Mouse (Mus musculus) intestine, embryonic 14.5 days (tissue): ENCODE measurements at regions not wholly inside any gene's neighbourhood (a gene's known extent, or its start where the extent isn't known, plus 50 kb on each side); places are given as distances from the start of the nearest gene placed in this dataset.
"Not testable (repeated sequence)": the region's sequence is repeated elsewhere in the genome, so short reads cannot be mapped to it uniquely, and the experiment has no call there.

Source experiments
- ATAC-seq: fragments of 200-750 bp; cut with Nextera tagmentation; replicated peaks from 2 replicates; pipeline ENCODE4 v1.8.0; 2017; ENCODE audit warnings: low read depth, moderate number of reproducible peaks, moderate TSS enrichment, moderate library complexity; ENCODE audit not compliant: low FRiP score, low TSS enrichment
- DNase-seq: peaks from one replicate; pipeline ENCODE4 v3.0.0-alpha.2; 2018; ENCODE audit warnings: low spot score
- H3K27ac ChIP-seq: fragments of 300-500 bp; sonication (generic); 2 replicates; pipeline ENCODE4 v1.5.1; 2014; ENCODE audit warnings: low read depth, mild to moderate bottlenecking, control low read depth
- H3K27me3 ChIP-seq: fragments of 300-500 bp; sonication (generic); replicated peaks from 2 replicates; pipeline ENCODE4 v1.6.1; 2014; ENCODE audit warnings: low read length, control low read depth; ENCODE audit not compliant: control insufficient read depth, insufficient read depth
- H3K36me3 ChIP-seq: fragments of 300-500 bp; sonication (generic); 2 replicates; pipeline ENCODE4 v1.6.1; 2014; ENCODE audit warnings: low read length, control low read depth; ENCODE audit not compliant: control insufficient read depth, insufficient read depth
- H3K4me1 ChIP-seq: fragments of 300-500 bp; sonication (generic); replicated peaks from 2 replicates; pipeline ENCODE4 v1.6.1; 2014; ENCODE audit warnings: low read length, control low read depth, mixed read lengths; ENCODE audit not compliant: control insufficient read depth, insufficient read depth
- H3K4me2 ChIP-seq: fragments of 300-500 bp; sonication (generic); 2 replicates; pipeline ENCODE4 v1.6.1; 2014; ENCODE audit warnings: low read length
- H3K4me3 ChIP-seq: fragments of 300-500 bp; sonication (generic); 2 replicates; pipeline ENCODE4 v1.5.1; 2014; ENCODE audit warnings: low read depth, low read length, control low read depth, mixed read lengths
- H3K9ac ChIP-seq: fragments of 300-500 bp; sonication (generic); 2 replicates; pipeline ENCODE4 v1.6.1; 2014; ENCODE audit warnings: mild to moderate bottlenecking, low read length
- H3K9me3 ChIP-seq: fragments of 300-500 bp; sonication (generic); 2 replicates; pipeline ENCODE4 v1.6.1; 2016; ENCODE audit warnings: low read length, control low read depth; ENCODE audit not compliant: control insufficient read depth
- WGBS: fragments of 180-500 bp; shearing (Covaris S2); extraction: QIAGEN DNeasy Blood & Tissue Kit; methylation state at CpG from one replicate; pipeline ENCODE4 v1.1.7; 2014; 5-methylcytosine and 5-hydroxymethylcytosine counted together

DNA sequence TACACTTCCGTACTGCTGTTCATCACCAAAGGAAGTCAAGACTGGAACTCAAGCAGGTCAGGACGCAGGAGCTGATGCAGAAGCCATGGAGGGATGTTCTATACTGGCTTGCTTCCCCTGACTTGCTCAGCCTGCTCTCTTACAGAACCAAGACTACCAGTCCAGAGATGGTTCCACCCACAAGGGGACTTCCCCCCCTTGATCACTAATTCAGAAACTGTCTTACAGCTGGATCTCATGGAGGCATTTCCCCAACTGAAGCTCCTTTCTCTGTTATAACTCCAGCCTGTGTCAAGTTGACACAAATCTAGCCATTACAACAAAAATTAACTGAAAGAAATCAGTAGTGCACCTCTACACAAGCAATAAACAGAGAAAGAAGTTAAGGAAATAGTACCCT is 432.8 kb upstream of the Hsf2 start:
- 94% methylated on average over 2 of the region's 2 CpGs for WGBS
- not testable (repeated sequence) for H3K4me1 ChIP-seq, H3K27me3 ChIP-seq, DNase-seq, H3K9ac ChIP-seq, H3K4me3 ChIP-seq, H3K9me3 ChIP-seq, H3K4me2 ChIP-seq, H3K27ac ChIP-seq, ATAC-seq, H3K36me3 ChIP-seq

DNA sequence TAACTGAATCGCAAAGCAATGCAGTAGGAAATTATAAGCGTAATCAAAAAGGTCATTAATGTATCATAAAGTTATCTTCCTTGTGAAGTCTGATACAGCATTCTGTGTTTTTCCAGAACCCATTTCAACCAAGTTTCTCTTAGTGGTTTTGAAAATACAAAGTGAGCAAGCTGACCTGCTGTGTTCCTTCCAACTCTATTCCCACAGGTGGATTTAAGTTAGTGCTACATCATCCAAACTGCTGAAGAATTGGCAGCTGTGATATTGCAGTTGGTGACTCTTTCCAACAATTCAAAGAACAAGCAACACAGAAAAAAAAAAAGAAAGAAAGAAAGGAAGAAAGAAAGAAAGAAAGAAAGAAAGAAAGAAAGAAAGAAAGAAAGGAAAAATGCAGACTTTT is 396.1 kb upstream of the Hsf2 start:
- WGBS = 81% methylated on average over 2 of the region's 2 CpGs
- H3K27me3 ChIP-seq = no peaks in the 10 kb centered on the region
- H3K36me3 ChIP-seq = no peaks in the 10 kb centered on the region
- H3K4me2 ChIP-seq = no peak overlapping the region
- no peak overlapping the region for H3K27ac ChIP-seq
- no peaks in the 10 kb centered on the region for H3K4me1 ChIP-seq
- no peaks in the 10 kb centered on the region for H3K9me3 ChIP-seq
- H3K4me3 ChIP-seq = no peak overlapping the region
- DNase-seq (no peak), ATAC-seq (no peak)
- no peak overlapping the region for H3K9ac ChIP-seq

DNA sequence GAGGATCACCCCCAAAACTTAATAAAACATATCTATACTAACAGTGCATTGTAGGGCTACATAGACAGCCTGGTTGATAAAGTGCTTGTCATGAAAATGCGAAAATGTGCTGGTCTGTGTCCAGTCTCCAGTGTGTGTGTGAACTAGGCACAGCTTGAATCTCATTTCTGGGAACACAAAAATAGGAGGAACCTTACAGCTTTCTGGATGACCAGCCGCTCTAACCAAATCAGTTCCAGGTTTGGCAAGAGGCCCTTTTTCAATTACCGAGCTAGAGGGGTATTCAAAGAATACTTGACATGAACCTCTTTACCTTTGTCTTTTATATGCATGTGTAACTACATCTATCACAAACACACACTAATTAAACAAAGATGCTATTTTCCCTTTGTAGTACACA is 390.3 kb upstream of the Hsf2 start:
- ATAC-seq = no peak
- Histone ChIP-seq H3K9ac (no peak overlapping the region), H3K27ac (no peak overlapping the region), H3K4me3 (no peak overlapping the region), H3K4me2 (no peak overlapping the region), H3K9me3 (no peaks in the 10 kb centered on the region), H3K27me3 (no peaks in the 10 kb centered on the region), H3K36me3 (no peaks in the 10 kb centered on the region), H3K4me1 (no peaks in the 10 kb centered on the region)
- WGBS = 78% methylated on average over 3 of the region's 3 CpGs
- DNase-seq = no peak

DNA sequence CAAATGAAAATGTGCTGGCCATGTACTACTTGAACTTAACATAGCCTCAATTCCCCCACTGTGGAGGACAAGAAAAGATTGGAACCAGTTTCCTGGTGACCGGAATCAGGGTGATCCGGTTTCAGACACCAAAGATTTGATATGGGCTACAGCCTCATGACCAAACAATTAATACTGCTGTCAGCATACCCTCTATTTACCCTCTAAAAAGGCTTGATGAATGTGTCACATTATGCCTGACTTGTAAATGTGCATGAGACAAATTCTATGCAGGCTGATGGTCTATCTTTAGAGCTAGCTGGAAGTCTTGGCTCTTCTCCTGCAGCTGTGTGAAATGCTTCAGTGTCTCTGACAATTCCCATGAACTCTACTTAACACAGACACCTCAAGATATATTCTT is 372.8 kb upstream of the Hsf2 start:
- DNase-seq (no peak), ATAC-seq (no peak)
- Histone ChIP-seq H3K4me1 (no peaks in the 10 kb centered on the region), H3K9ac (no peak overlapping the region), H3K9me3 (no peaks in the 10 kb centered on the region), H3K27ac (no peak overlapping the region), H3K4me3 (no peak overlapping the region), H3K4me2 (no peak overlapping the region), H3K36me3 (no peaks in the 10 kb centered on the region), H3K27me3 (no peaks in the 10 kb centered on the region)
- WGBS = 94% methylated on average over 2 of the region's 2 CpGs

DNA sequence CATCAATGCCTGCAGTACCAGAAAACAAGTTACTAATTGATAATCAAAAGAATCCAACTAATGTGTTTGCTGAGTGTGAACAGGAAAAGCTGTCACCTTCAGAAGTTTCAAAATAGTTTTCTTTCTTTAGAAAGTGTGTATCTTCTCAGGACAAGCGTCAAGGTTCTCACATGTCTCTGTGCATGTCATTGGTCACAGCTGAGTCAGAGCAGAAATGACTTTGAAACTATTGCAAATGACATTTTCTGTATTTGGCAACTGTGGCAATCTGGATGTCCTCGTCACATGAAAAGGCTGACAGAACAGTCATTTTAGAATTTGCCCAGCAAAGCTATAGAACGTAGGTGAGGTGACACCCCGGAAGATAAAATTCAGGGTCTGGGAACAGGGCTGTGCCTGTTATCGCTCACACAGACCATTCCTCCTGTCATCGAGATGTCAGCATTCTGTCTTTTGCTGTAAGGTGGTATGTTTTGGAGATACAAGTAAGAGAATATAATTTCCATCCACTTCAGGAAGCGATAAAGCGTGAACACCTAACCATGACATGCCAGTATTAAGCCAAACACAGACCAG is 371.4 kb upstream of the Hsf2 start:
- Histone ChIP-seq H3K27me3 (no peaks in the 10 kb centered on the region), H3K9ac (no peak overlapping the region), H3K4me3 (no peak overlapping the region), H3K36me3 (no peaks in the 10 kb centered on the region), H3K4me1 (no peaks in the 10 kb centered on the region), H3K27ac (no peak overlapping the region), H3K4me2 (no peak overlapping the region), H3K9me3 (no peaks in the 10 kb centered on the region)
- WGBS = 89% methylated on average over 8 of the region's 8 CpGs
- no peak for ATAC-seq
- DNase-seq = no peak

DNA sequence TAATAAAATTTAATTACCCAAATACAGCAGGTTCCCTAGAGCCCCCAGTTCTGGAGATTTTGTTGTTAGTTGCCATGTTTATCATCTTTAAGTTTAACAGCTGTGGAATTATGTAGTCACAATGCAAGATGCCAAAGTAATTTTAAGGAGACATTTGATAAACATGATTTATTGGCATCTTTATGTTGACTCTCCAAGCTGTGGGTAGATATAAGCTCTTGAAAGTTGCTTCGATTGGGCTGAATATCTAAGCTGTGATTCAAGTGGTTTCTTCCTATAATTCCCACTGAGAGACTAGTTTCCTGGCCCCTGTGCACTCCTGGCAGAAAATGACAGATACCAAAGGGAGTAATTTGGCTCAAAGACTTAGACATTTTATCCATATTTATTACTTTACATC is 364.7 kb upstream of the Hsf2 start:
- WGBS = 69% methylated on average over 1 of the region's 1 CpGs

GRCm38 (mm10) chr10:57127185-57127584 is 359.0 kb upstream of the Hsf2 start:
- no peak overlapping the region for H3K9ac ChIP-seq
- WGBS = 71% methylated on average over 3 of the region's 3 CpGs

More for the DNA sequence above, 364.7 kb upstream of the Hsf2 start:
- Histone ChIP-seq H3K27ac (no peak overlapping the region), H3K9ac (no peak overlapping the region), H3K4me2 (no peak overlapping the region), H3K27me3 (no peaks in the 10 kb centered on the region), H3K4me3 (no peak overlapping the region), H3K36me3 (no peaks in the 10 kb centered on the region), H3K4me1 (no peaks in the 10 kb centered on the region), H3K9me3 (no peaks in the 10 kb centered on the region)
- ATAC-seq = no peak
- no peak for DNase-seq

GRCm38 (mm10) chr10:57156426-57156825 is 329.8 kb upstream of the Hsf2 start:
- WGBS = 74% methylated on average over 4 of the region's 4 CpGs
- Histone ChIP-seq H3K36me3 (no peaks in the 10 kb centered on the region), H3K9me3 (no peaks in the 10 kb centered on the region), H3K27me3 (no peaks in the 10 kb centered on the region), H3K4me3 (no peak overlapping the region), H3K4me2 (no peak overlapping the region), H3K4me1 (no peaks in the 10 kb centered on the region), H3K9ac (no peak overlapping the region), H3K27ac (no peak overlapping the region)
- no peak for DNase-seq
- no peak for ATAC-seq

More at GRCm38 (mm10) chr10:57127185-57127584, 359.0 kb upstream of the Hsf2 start:
- DNase-seq (no peak), ATAC-seq (no peak)
- Histone ChIP-seq H3K4me2 (no peak overlapping the region), H3K4me1 (no peaks in the 10 kb centered on the region), H3K4me3 (no peak overlapping the region), H3K9me3 (no peaks in the 10 kb centered on the region), H3K36me3 (no peaks in the 10 kb centered on the region), H3K27me3 (no peaks in the 10 kb centered on the region), H3K27ac (no peak overlapping the region)

- 85% methylated on average over 9 of the region's 9 CpGs for WGBS
Measured at GRCm38 (mm10) chr10:57156912-57157311, 329.3 kb upstream of the Hsf2 start.

More at GRCm38 (mm10) chr10:57156912-57157311, 329.3 kb upstream of the Hsf2 start:
- Histone ChIP-seq H3K4me2 (no peak overlapping the region), H3K27ac (no peak overlapping the region), H3K9ac (no peak overlapping the region), H3K4me3 (no peak overlapping the region), H3K4me1 (no peaks in the 10 kb centered on the region), H3K9me3 (no peaks in the 10 kb centered on the region), H3K36me3 (no peaks in the 10 kb centered on the region), H3K27me3 (no peaks in the 10 kb centered on the region)
- ATAC-seq = no peak
- no peak for DNase-seq
